Mouse (Mus musculus) MEL (cell line): ENCODE results near the gene Dglucy. TPM values are rescaled to one million over a fixed set of nuclear protein-coding genes. Genes with fewer than 3 reads are reported as not detected.

Source experiments
- DNase-seq: peaks from one replicate; pipeline ENCODE4 v3.0.0; 2011; ENCODE audit warnings: low read depth, low spot score
- H3K27ac ChIP-seq: 2 replicates; pipeline ENCODE4 v1.5.1; 2012; ENCODE audit warnings: low read depth, mild to moderate bottlenecking, control low read depth, low read length, moderate library complexity; ENCODE audit not compliant: control insufficient read depth
- H3K27me3 ChIP-seq, 2 experiments: fragments of 150-350 bp in 1 of 2; sonication (generic) in 1 of 2; 2 replicates each; pipeline ENCODE4 v1.6.1; 2012; ENCODE audit warnings: low read length in 2 of 2, mild to moderate bottlenecking in 2 of 2, improper control_type of control experiment in 1 of 2, moderate library complexity in 1 of 2; ENCODE audit not compliant: insufficient read depth in 2 of 2, control insufficient read depth in 1 of 2
- H3K36me3 ChIP-seq, 2 experiments: 2 replicates each; pipeline ENCODE4 v1.6.1; 2012 to 2014; ENCODE audit warnings: low read length in 2 of 2, improper control_type of control experiment in 1 of 2, inconsistent platforms in 1 of 2, mild to moderate bottlenecking in 1 of 2; ENCODE audit not compliant: insufficient read depth in 2 of 2, control insufficient read depth in 1 of 2
- H3K4me1 ChIP-seq, 2 experiments: fragments of 150-350 bp in 1 of 2; sonication (generic) in 1 of 2; 2 replicates each; pipeline ENCODE4 v1.6.1; 2012; ENCODE audit warnings: low read length in 2 of 2, improper control_type of control experiment in 1 of 2, mild to moderate bottlenecking in 1 of 2; ENCODE audit not compliant: insufficient read depth in 2 of 2, control insufficient read depth in 1 of 2
- H3K4me3 ChIP-seq, 2 experiments: fragments of 150-350 bp in 1 of 2; sonication (generic) in 1 of 2; 2 replicates each; pipeline ENCODE4 v1.5.1; 2012; ENCODE audit warnings: low read depth in 2 of 2, low read length in 2 of 2, mild to moderate bottlenecking in 2 of 2, moderate library complexity in 2 of 2, control low read depth in 1 of 2, improper control_type of control experiment in 1 of 2; ENCODE audit not compliant: control insufficient read depth in 1 of 2, insufficient read depth in 1 of 2
- H3K79me2 ChIP-seq: 2 replicates; pipeline ENCODE4 v1.6.1; 2012; ENCODE audit warnings: mild to moderate bottlenecking, low read length, moderate library complexity; ENCODE audit not compliant: control insufficient read depth, poor library complexity, insufficient read depth
- H3K9ac ChIP-seq: 2 replicates; pipeline ENCODE4 v1.6.1; 2012; ENCODE audit warnings: low read depth, mild to moderate bottlenecking, control low read depth, low read length, moderate library complexity; ENCODE audit not compliant: control insufficient read depth, poor library complexity, severe bottlenecking
- H3K9me3 ChIP-seq: fragments of 150-350 bp; sonication (generic); replicated peaks from 2 replicates; pipeline ENCODE4 v1.6.1; 2012; ENCODE audit warnings: mild to moderate bottlenecking, low read length, improper control_type of control experiment, moderate library complexity; ENCODE audit not compliant: insufficient read depth
- CHD1 ChIP-seq: IDR thresholded peaks from 2 replicates; pipeline ENCODE4 v1.6.1; 2012; ENCODE audit warnings: low read depth, mild to moderate bottlenecking, inconsistent platforms, low read length, improper control_type of control experiment
- E2F4 ChIP-seq: IDR thresholded peaks from 2 replicates; pipeline ENCODE4 v1.6.1; 2011; ENCODE audit warnings: low read depth, low read length, improper control_type of control experiment, borderline replicate concordance
- HCFC1 ChIP-seq: IDR thresholded peaks from 2 replicates; pipeline ENCODE4 v1.6.1; 2012; ENCODE audit warnings: low read depth, mild to moderate bottlenecking, inconsistent platforms, low read length, improper control_type of control experiment, moderate library complexity
- KAT2A ChIP-seq: conservative IDR thresholded peaks from 2 replicates; pipeline ENCODE4 v1.6.1; 2012; ENCODE audit warnings: low read depth, low read length, improper control_type of control experiment, inconsistent platforms
- MAZ ChIP-seq: IDR thresholded peaks from 2 replicates; pipeline ENCODE4 v1.6.1; 2012; ENCODE audit warnings: low read depth, mild to moderate bottlenecking, inconsistent platforms, low read length, improper control_type of control experiment
- POLR2A ChIP-seq, 2 experiments: IDR thresholded peaks; 2 replicates each; pipeline ENCODE4 v1.6.1; 2011 to 2012; ENCODE audit warnings: low read length in 2 of 2, mild to moderate bottlenecking in 2 of 2, control low read depth in 1 of 2, improper control_type of control experiment in 1 of 2, low read depth in 1 of 2, moderate library complexity in 1 of 2; ENCODE audit not compliant: control insufficient read depth in 1 of 2, insufficient read depth in 1 of 2, poor library complexity in 1 of 2
- RAD21 ChIP-seq: IDR thresholded peaks from 2 replicates; pipeline ENCODE4 v1.6.1; 2011; ENCODE audit warnings: mild to moderate bottlenecking, low read depth, low read length, improper control_type of control experiment
- RCOR1 ChIP-seq: IDR thresholded peaks from 2 replicates; pipeline ENCODE4 v1.6.1; 2012; ENCODE audit warnings: low read depth, mild to moderate bottlenecking, inconsistent platforms, low read length, improper control_type of control experiment
- SMC3 ChIP-seq: IDR thresholded peaks from 2 replicates; pipeline ENCODE4 v1.6.1; 2011; ENCODE audit warnings: low read depth, low read length, improper control_type of control experiment
- TBP ChIP-seq: IDR thresholded peaks from 2 replicates; pipeline ENCODE4 v1.8.0; 2011; ENCODE audit warnings: low read depth, low read length, improper control_type of control experiment
- ZKSCAN1 ChIP-seq: IDR thresholded peaks from 2 replicates; pipeline ENCODE4 v1.6.1; 2012; ENCODE audit warnings: low read depth, mild to moderate bottlenecking, inconsistent platforms, low read length, improper control_type of control experiment, moderate library complexity
- ZNF384 ChIP-seq: IDR thresholded peaks from 2 replicates; pipeline ENCODE4 v1.6.1; 2012; ENCODE audit warnings: low read depth, mild to moderate bottlenecking, inconsistent platforms, low read length, improper control_type of control experiment
- polyA plus RNA-seq, 2 experiments: library from polyadenylated mRNA; stranded (reverse) in 1 of 2; unstranded in 1 of 2; fragments of >175 nt in 1 of 2; fragments of >200 nt in 1 of 2; gene quantifications; 2 replicates each; pipeline versions ENCODE4 v1.2.1 to v1.2.4; 2012; ENCODE audit warnings: low replicate concordance in 2 of 2, low read depth in 1 of 2; ENCODE audit not compliant: insufficient read length in 2 of 2, insufficient read depth in 1 of 2, missing spikeins in 1 of 2
- total RNA-seq: library from RNA; depleted of rRNA; stranded (reverse); fragments of 300-350 nt; gene quantifications from 2 replicates; pipeline ENCODE4 v1.2.3, GENCODE M21; 2012

Dglucy gene
- total and polyA plus RNA-seq, 3 experiments: 0.03 TPM; not detected in 2

DNA sequence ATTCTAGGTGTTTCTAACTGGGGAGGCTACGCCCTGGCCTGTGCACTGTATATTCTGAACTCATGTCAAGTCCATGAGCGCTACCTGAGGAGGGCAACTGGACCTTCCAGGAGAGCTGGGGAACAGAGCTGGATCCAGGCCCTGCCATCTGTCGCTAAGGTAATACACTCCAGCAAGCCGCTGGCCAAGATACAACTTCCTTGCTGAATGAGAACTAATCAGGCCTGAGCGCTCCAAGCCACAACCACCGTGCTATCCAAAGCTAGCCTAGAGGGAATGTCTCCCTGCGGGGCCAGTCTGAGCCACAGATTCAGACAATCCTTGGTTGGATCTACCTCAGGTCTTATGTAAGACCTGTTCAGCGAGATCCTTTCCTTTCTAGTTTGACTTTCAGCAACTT is 88.2 kb downstream of the Dglucy start:
- Histone ChIP-seq H3K9me3 (no peaks in the 10 kb centered on the region), H3K4me1 (no peaks in the 10 kb centered on the region), H3K27me3 (peaks cover 0 to 9% of the 10 kb centered on the region in 2 experiments; a peak in 3 of 4 replicates), H3K9ac (no peak overlapping the region), H3K36me3 (no peaks in the 10 kb centered on the region), H3K4me3 (no peak overlapping the region), H3K79me2 (no peaks in the 10 kb centered on the region), H3K27ac (no peak overlapping the region)
- DNase-seq: no peak
- no peak for TF ChIP-seq POLR2A (IDR thresholded peaks at IDR 0.05; ENCODE audit: control insufficient read depth in 1 of 2, insufficient read depth in 1 of 2, low read depth in 1 of 2, low read length in 2 of 2, poor library complexity in 1 of 2)
- no peak for TF ChIP-seq ZNF384

DNA sequence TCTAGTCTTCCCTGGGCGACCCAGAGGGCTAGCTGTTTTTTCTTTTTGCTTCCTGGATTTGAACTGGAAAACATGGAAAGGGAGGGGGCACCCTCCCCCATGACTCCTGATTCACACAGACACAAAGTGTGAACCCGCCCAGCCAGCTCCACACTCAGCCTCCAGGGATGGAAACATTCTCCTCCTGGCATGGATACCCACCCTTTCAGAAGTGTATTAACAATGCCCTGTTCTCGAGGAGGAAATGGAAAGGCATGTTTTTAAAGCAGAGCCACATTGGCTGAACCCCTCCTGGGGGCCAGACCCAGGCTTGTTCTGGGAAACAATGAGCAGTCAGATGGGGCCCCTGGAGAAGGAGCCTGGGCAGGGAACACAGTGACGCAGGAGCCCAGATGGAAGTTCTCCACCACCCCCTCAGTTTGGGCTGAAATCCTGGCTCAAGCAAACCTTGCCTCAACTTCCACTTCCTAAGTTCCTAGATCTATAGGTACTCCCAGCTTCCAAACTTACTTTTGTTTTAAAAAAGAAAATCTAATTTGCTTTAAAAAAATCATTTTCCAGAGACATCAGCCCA is 89.3 kb downstream of the Dglucy start:
- H3K79me2 ChIP-seq: no peaks in the 10 kb centered on the region
- no peaks in the 10 kb centered on the region for H3K36me3 ChIP-seq
- no peak overlapping the region for H3K4me3 ChIP-seq
- no peak overlapping the region for H3K9ac ChIP-seq
- no peak overlapping the region for H3K27ac ChIP-seq
- no peaks in the 10 kb centered on the region for H3K9me3 ChIP-seq
- no peak for DNase-seq
- TF ChIP-seq MAZ (no peak), KAT2A (no peak), RCOR1 (no peak), CHD1 (no peak), E2F4 (no peak), TBP (no peak)
- no peaks in the 10 kb centered on the region for H3K4me1 ChIP-seq
- H3K27me3 ChIP-seq: peaks cover 0 to 9% of the 10 kb centered on the region in 2 experiments; a peak in 3 of 4 replicates

GRCm38 (mm10) chr12:100871234-100871633 is 92.4 kb downstream of the Dglucy start:
- H3K27me3 ChIP-seq: peaks cover 0 to 10% of the 10 kb centered on the region in 2 experiments; a peak in 3 of 4 replicates
- H3K4me1 ChIP-seq: no peaks in the 10 kb centered on the region
- no peaks in the 10 kb centered on the region for H3K79me2 ChIP-seq
- H3K27ac ChIP-seq: no peak overlapping the region
- no peaks in the 10 kb centered on the region for H3K9me3 ChIP-seq
- no peak overlapping the region for H3K9ac ChIP-seq
- no peak overlapping the region for H3K4me3 ChIP-seq
- no peak for DNase-seq
- no peaks in the 10 kb centered on the region for H3K36me3 ChIP-seq
- TF ChIP-seq HCFC1: no peak
- TF ChIP-seq SMC3: no peak
- TF ChIP-seq RAD21: no peak
- no peak for TF ChIP-seq ZKSCAN1
- TF ChIP-seq, all 39 proteins: peak for 0
